Mouse (Mus musculus) liver, embryonic 14.5 days (tissue): ENCODE measurements at regions not wholly inside any gene's neighbourhood (a gene's known extent, or its start where the extent isn't known, plus 50 kb on each side); places are given as distances from the start of the nearest gene placed in this dataset.

Experiments
- ATAC-seq: fragments of 200-750 bp; cut with Nextera tagmentation; 2 replicates; pipeline ENCODE4 v1.8.0; 2017; ENCODE audit warnings: moderate number of reproducible peaks, mild to moderate bottlenecking, moderate library complexity; ENCODE audit not compliant: insufficient read depth
- DNase-seq, 3 experiments: peaks; one replicate each; pipeline ENCODE4 v3.0.0-alpha.2; 2012 to 2013; ENCODE audit warnings: low read depth in 3 of 3, low spot score in 3 of 3
- H3K27ac ChIP-seq: fragments of 300-500 bp; sonication (generic); 2 replicates; pipeline ENCODE4 v1.5.1; 2014; ENCODE audit warnings: moderate library complexity, mild to moderate bottlenecking, control low read depth, inconsistent platforms
- H3K27me3 ChIP-seq: fragments of 300-500 bp; sonication (generic); 2 replicates; pipeline ENCODE4 v1.6.1; 2014; ENCODE audit warnings: mild to moderate bottlenecking, low read length, moderate library complexity; ENCODE audit not compliant: control insufficient read depth, insufficient read depth
- H3K36me3 ChIP-seq: fragments of 300-500 bp; sonication (generic); replicated peaks from 2 replicates; pipeline ENCODE4 v1.6.1; 2014; ENCODE audit warnings: low read depth; ENCODE audit not compliant: control insufficient read depth, insufficient read depth
- H3K4me1 ChIP-seq, 2 experiments: fragments of 200-500 bp in 1 of 2; fragments of 300-500 bp in 1 of 2; sonication (generic) in 1 of 2; replicated peaks; 2 replicates each; pipeline ENCODE4 v1.6.1; 2012 to 2014; ENCODE audit warnings: antibody characterized with exemption in 1 of 2, inconsistent platforms in 1 of 2, low read length in 1 of 2; ENCODE audit not compliant: control insufficient read depth in 2 of 2, insufficient read depth in 2 of 2
- H3K4me2 ChIP-seq: fragments of 300-500 bp; sonication (generic); 2 replicates; pipeline ENCODE4 v1.6.1; 2014; ENCODE audit warnings: low read depth, mild to moderate bottlenecking, control low read depth, moderate library complexity
- H3K4me3 ChIP-seq, 2 experiments: fragments of 200-500 bp in 1 of 2; fragments of 300-500 bp in 1 of 2; sonication (generic) in 1 of 2; 2 replicates each; pipeline ENCODE4 v1.5.1; 2012 to 2014; ENCODE audit warnings: low read depth in 2 of 2, low read length in 2 of 2, mild to moderate bottlenecking in 2 of 2, control low read depth in 1 of 2, inconsistent platforms in 1 of 2, moderate library complexity in 1 of 2; ENCODE audit not compliant: insufficient read depth in 1 of 2
- H3K9ac ChIP-seq: fragments of 300-500 bp; sonication (generic); replicated peaks from 2 replicates; pipeline ENCODE4 v1.6.1; 2014; ENCODE audit warnings: mild to moderate bottlenecking, control low read depth, moderate library complexity
- H3K9me3 ChIP-seq: fragments of 300-500 bp; sonication (generic); 2 replicates; pipeline ENCODE4 v1.6.1; 2016; ENCODE audit warnings: low read length, mixed read lengths; ENCODE audit not compliant: control insufficient read depth
- CTCF ChIP-seq: IDR thresholded peaks from 2 replicates; pipeline ENCODE4 v1.5.1; 2016; ENCODE audit warnings: antibody characterized with exemption, low read depth, control low read depth
- EP300 ChIP-seq: IDR thresholded peaks from 2 replicates; pipeline ENCODE4 v1.6.1; 2016; ENCODE audit warnings: antibody characterized with exemption, low read depth
- WGBS: fragments of 180-500 bp; shearing (Covaris S2); extraction: QIAGEN DNeasy Blood & Tissue Kit; methylation state at CpG from one replicate; pipeline ENCODE4 v1.1.7; 2014; ENCODE audit not compliant: insufficient replicate concordance; 5-methylcytosine and 5-hydroxymethylcytosine counted together

DNA sequence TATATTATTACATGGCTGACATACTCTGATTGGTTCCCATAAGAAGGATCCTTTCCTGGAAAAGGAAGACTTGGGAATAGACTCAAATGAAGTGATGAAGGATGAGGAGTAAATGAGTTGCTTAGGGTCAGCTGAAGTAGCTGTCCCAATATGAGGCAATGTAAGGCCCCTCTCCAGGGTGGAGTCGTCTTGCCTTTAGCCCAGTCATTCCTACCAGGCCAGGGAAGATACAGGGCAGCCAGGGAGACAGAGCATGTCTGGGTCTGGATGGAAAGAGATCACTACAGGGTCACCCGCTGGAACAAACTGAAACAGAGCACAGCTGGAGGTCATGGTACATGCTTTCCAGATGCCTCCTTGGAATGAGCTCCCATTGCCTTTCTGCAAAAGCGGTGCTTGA lies 364.2 kb downstream of the Osr1 start:
- H3K27me3 ChIP-seq: no peaks in the 10 kb centered on the region
- H3K27ac ChIP-seq: no peak overlapping the region
- no peak overlapping the region for H3K9ac ChIP-seq
- WGBS: 61% methylated on average over 3 of the region's 3 CpGs
- DNase-seq: no peak
- H3K4me2 ChIP-seq: no peak overlapping the region
- TF ChIP-seq CTCF (no peak), EP300 (no peak)
- no peak for ATAC-seq
- H3K9me3 ChIP-seq: no peaks in the 10 kb centered on the region
- H3K4me3 ChIP-seq: no peak overlapping the region
- H3K4me1 ChIP-seq: no peaks in the 10 kb centered on the region
- H3K36me3 ChIP-seq: no peaks in the 10 kb centered on the region

- Histone ChIP-seq H3K27me3 (no peaks in the 10 kb centered on the region), H3K9me3 (no peaks in the 10 kb centered on the region), H3K4me3 (no peak overlapping the region), H3K27ac (no peak overlapping the region), H3K4me1 (no peaks in the 10 kb centered on the region), H3K9ac (no peak overlapping the region), H3K4me2 (no peak overlapping the region), H3K36me3 (no peaks in the 10 kb centered on the region)
- no peak for TF ChIP-seq EP300
- no peak for TF ChIP-seq CTCF
- DNase-seq (no peak), ATAC-seq (no peak)
- 48% methylated on average over 1 of the region's 1 CpGs for WGBS
These were observed 371.4 kb downstream of the Osr1 start for GRCm38 (mm10) chr12:9941357-9941756.

DNA sequence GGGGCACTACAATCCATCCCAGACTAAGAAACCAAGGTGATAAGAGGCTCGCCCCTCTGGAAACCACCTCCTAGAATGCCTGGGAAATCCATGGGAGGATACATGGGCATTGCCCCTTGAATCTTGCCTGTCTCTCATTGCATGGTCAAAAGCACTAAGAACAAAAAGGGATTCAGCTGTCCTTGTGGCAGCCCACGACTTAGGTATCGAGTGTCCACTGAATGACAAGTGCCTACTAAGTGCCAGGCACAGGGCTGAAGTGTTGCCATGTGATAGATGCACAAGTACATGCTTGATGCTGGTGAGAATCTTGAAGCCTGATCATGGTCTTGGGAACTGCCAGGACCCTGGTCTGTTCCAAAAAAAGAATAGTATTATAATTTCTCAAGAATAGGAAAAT lies 371.9 kb downstream of the Osr1 start:
- DNase-seq (no peak), ATAC-seq (no peak)
- H3K4me3 ChIP-seq: no peak overlapping the region
- H3K4me1 ChIP-seq: no peaks in the 10 kb centered on the region
- no peaks in the 10 kb centered on the region for H3K9me3 ChIP-seq
- no peaks in the 10 kb centered on the region for H3K36me3 ChIP-seq
- no peak overlapping the region for H3K9ac ChIP-seq
- no peak for TF ChIP-seq CTCF
- TF ChIP-seq EP300: no peak
- H3K4me2 ChIP-seq: no peak overlapping the region
- no peak overlapping the region for H3K27ac ChIP-seq
- H3K27me3 ChIP-seq: no peaks in the 10 kb centered on the region
- 58% methylated on average over 3 of the region's 3 CpGs for WGBS

DNA sequence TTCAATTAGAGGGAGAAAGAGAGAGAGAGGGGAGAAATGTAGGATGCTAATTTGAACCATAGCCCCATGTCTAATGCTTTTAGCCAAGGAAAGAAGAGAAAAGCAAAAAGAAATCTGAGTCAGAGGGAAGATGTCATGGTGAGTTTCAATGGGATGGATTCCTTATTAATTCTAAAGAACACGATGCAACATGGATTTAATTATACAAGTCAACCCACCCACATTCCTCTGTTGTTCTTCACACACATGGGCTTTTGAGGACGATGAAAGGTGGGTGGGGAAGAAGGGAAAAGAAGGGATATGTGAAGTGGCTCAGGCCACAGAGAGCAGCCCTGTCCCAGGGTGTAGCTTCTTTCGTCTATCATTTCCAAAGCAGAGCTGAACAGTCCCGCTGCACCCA lies 378.9 kb downstream of the Osr1 start:
- no peaks in the 10 kb centered on the region for H3K9me3 ChIP-seq
- no peaks in the 10 kb centered on the region for H3K4me1 ChIP-seq
- H3K27ac ChIP-seq: no peak overlapping the region
- H3K36me3 ChIP-seq: no peaks in the 10 kb centered on the region
- H3K4me3 ChIP-seq: no peak overlapping the region
- TF ChIP-seq CTCF: no peak
- TF ChIP-seq EP300: no peak
- no peaks in the 10 kb centered on the region for H3K27me3 ChIP-seq
- no peak overlapping the region for H3K4me2 ChIP-seq
- ATAC-seq (no peak), DNase-seq (no peak)
- 59% methylated on average over 4 of the region's 4 CpGs for WGBS
- no peak overlapping the region for H3K9ac ChIP-seq

- no peak overlapping the region for H3K4me2 ChIP-seq
- no peak overlapping the region for H3K9ac ChIP-seq
- H3K4me3 ChIP-seq: no peak overlapping the region
- H3K9me3 ChIP-seq: no peaks in the 10 kb centered on the region
- H3K36me3 ChIP-seq: no peaks in the 10 kb centered on the region
- TF ChIP-seq EP300 (no peak), CTCF (no peak)
- no peaks in the 10 kb centered on the region for H3K27me3 ChIP-seq
- no peak overlapping the region for H3K27ac ChIP-seq
- no peaks in the 10 kb centered on the region for H3K4me1 ChIP-seq
- no peak for DNase-seq
- 65% methylated on average over 2 of the region's 2 CpGs for WGBS
- no peak for ATAC-seq
These were observed 382.5 kb downstream of the Osr1 start for GRCm38 (mm10) chr12:9952372-9952771.
